Mouse (Mus musculus): Measurements from ENCODE around the gene Ebpl.

DNA sequence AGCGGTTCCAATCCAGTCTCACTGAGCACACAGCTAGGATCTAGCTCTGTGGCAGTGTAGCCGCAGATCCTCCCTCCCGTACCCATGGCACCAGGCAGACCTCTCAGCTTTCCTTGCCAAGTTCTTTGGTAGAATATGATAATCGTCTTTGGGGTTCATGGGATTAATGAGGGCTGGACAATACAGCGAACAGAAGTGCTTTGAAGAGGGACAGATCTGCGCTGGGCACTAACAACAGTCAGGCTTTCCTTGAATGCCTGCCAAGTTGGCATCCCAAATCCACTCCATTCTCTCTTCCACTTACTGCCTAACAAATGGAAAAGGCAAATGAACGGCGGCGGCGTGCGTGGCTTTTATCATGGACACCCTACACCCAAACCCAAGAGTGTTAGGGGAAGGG lies 29.6 kb downstream of the Ebpl start:
- TF ChIP-seq CTCF (conservative IDR thresholded peaks at IDR 0.05 in 1 of 2, IDR thresholded peaks at IDR 0.05 in 1 of 2; ENCODE audit: low read depth in 2 of 2, low read length in 2 of 2) = no peak
- no peak for TF ChIP-seq POLR2A (IDR thresholded peaks at IDR 0.05; ENCODE audit: low read depth, low read length)
- TF ChIP-seq ZC3H11A (IDR thresholded peaks at IDR 0.05; ENCODE audit: low read depth, low read length) = no peak
- no peak for TF ChIP-seq CHD1 (IDR thresholded peaks at IDR 0.05; ENCODE audit: low read depth, low read length)
- no peak for TF ChIP-seq MAX (IDR thresholded peaks at IDR 0.05; ENCODE audit: low read length)
- no peak for TF ChIP-seq UBTF (IDR thresholded peaks at IDR 0.05; ENCODE audit: low read depth, low read length)
- no peak for TF ChIP-seq MEF2A (IDR thresholded peaks at IDR 0.05; ENCODE audit: borderline replicate concordance, low read depth, low read length)
- TF ChIP-seq HCFC1 (IDR thresholded peaks at IDR 0.05; ENCODE audit: low read depth, low read length) = no peak
- TF ChIP-seq MAFK (IDR thresholded peaks at IDR 0.05; ENCODE audit: insufficient replicate concordance, low read length) = no peak

All from CH12.LX (cell line).